10 mouse cellular contexts compared by ENCODE assay signal in the genomic region with DNA sequence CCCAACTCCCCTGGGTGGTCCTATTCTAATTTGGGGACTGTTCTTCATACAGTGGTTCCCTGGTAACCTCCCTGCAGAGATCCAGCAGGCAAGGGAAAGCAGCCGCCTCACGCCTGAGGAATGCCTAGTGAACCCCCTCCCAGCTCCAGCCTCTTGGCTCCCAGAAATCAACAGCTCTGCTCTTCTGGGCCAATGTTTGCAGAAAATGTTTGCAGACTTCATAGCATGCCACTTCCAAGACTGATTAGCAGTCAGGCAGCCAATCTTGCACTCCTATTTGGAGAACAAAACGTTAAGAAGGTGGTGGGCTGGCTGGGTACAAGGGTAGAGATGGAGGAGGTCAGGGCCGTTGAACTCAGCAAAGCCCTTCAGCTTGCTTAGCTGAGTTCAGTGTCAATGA.
A peak's percentile ranks its signal among the peaks of the same experiment; 100 is the strongest.
DNase-seq lines count a peak whose midpoint lies in the region; ATAC-seq and TF ChIP-seq lines count a peak whose summit lies in the region.
"Had no signal": no experiment of that assay in that cellular context is flagged by ENCODE, and none has a peak within 500 bp of the region (broad histone marks: within the 10 kb centered on the region; RNA-seq: fewer than 3 reads in every experiment).

No protein-coding gene starts in this region.

- no peaks in the 10 kb centered on the region for H3K27me3 ChIP-seq in liver, postnatal 0 days (ENCODE audit: insufficient read depth, low read length)
- no peaks in the 10 kb centered on the region; the same call in 1 of the 2 replicates for H3K27me3 ChIP-seq in liver, embryonic 11.5 days (replicated peaks; ENCODE audit: control insufficient read depth, insufficient read depth, low read length)
- H3K27me3 ChIP-seq in lung, embryonic 15.5 days = no peaks in the 10 kb centered on the region

- peaks cover 10% of the 10 kb centered on the region for H3K4me1 ChIP-seq in liver, postnatal 0 days (ENCODE audit: insufficient read depth)
- H3K4me1 ChIP-seq in liver, embryonic 11.5 days (replicated peaks; ENCODE audit: control insufficient read depth, insufficient read depth, low read length) = no peaks in the 10 kb centered on the region; the same call in 1 of the 2 replicates
- peaks cover 28% of the 10 kb centered on the region for H3K4me1 ChIP-seq in lung, embryonic 15.5 days
- H3K4me1 ChIP-seq: midbrain, embryonic 12.5 days had no signal

- ATAC-seq in liver, postnatal 0 days = no peak
- no peak for ATAC-seq in liver, embryonic 11.5 days (replicated peaks; ENCODE audit: low FRiP score)
- ATAC-seq in lung, embryonic 15.5 days (ENCODE audit: borderline replicate concordance, extremely low read depth, low FRiP score, low TSS enrichment) = peak; percentile 85

- H3K36me3 ChIP-seq in liver, postnatal 0 days (replicated peaks; ENCODE audit: insufficient read depth, low read length) = no peaks in the 10 kb centered on the region
- no peaks in the 10 kb centered on the region for H3K36me3 ChIP-seq in liver, embryonic 11.5 days (ENCODE audit: control insufficient read depth, insufficient read depth, low read length)
- no peaks in the 10 kb centered on the region for H3K36me3 ChIP-seq in lung, embryonic 15.5 days
- H3K36me3 ChIP-seq: midbrain, embryonic 12.5 days had no signal

- H3K4me2 ChIP-seq in liver, postnatal 0 days (ENCODE audit: low read depth, low read length) = no peak overlapping the region
- no peak overlapping the region for H3K4me2 ChIP-seq in liver, embryonic 11.5 days
- no peak overlapping the region for H3K4me2 ChIP-seq in lung, embryonic 15.5 days
- H3K4me2 ChIP-seq: midbrain, embryonic 12.5 days had no signal

- H3K9ac ChIP-seq in liver, postnatal 0 days (replicated peaks) = no peak overlapping the region
- H3K9ac ChIP-seq in liver, embryonic 11.5 days (ENCODE audit: low read depth, low read length) = no peak overlapping the region
- no peak overlapping the region for H3K9ac ChIP-seq in lung, embryonic 15.5 days
- H3K9ac ChIP-seq: midbrain, embryonic 12.5 days had no signal

- peak; percentile 8 to 34 for DNase-seq in adrenal gland, adult (ENCODE audit: inconsistent age in 2 of 2, low spot score in 1 of 2)
- no peak for DNase-seq in adrenal gland, postnatal 25 days
- no peak for DNase-seq in liver, postnatal 0 days
- DNase-seq in liver, embryonic 11.5 days (ENCODE audit: low spot score) = no peak
- no peak for DNase-seq in cerebellum, postnatal 4 days (ENCODE audit: low spot score in 2 of 2)
- DNase-seq in left cerebral cortex, adult 11 months (ENCODE audit: low spot score) = no peak
- no peak for DNase-seq in layer of hippocampus, postnatal 14 days (ENCODE audit: low spot score in 2 of 2)
- DNase-seq: spleen, adult 18-20 months had no signal

- H3K9me3 ChIP-seq in liver, postnatal 0 days (ENCODE audit: low read length) = no peaks in the 10 kb centered on the region
- H3K9me3 ChIP-seq in liver, embryonic 11.5 days (ENCODE audit: control insufficient read depth, low read length) = no peaks in the 10 kb centered on the region
- H3K9me3 ChIP-seq in lung, embryonic 15.5 days = no peaks in the 10 kb centered on the region
- H3K9me3 ChIP-seq: midbrain, embryonic 12.5 days had no signal

- no peak for TF ChIP-seq CTCF in liver, postnatal 0 days (IDR thresholded peaks at IDR 0.05; ENCODE audit: low read depth)

- TF ChIP-seq EP300 in liver, postnatal 0 days (IDR thresholded peaks at IDR 0.05; ENCODE audit: low read depth) = no peak

- 47% methylated on average over 4 of the region's 4 CpGs for WGBS in liver, postnatal 0 days (ENCODE audit: insufficient replicate concordance)
- 38% methylated on average over 4 of the region's 4 CpGs for WGBS in liver, embryonic 11.5 days
- 41% methylated on average over 4 of the region's 4 CpGs for WGBS in lung, embryonic 15.5 days

- peak overlapping the region; percentile 67; the same call in 1 of the 2 replicates for H3K27ac ChIP-seq in liver, postnatal 0 days (ENCODE audit: low read depth)
- no peak overlapping the region for H3K27ac ChIP-seq in liver, embryonic 11.5 days (ENCODE audit: low read depth, low read length)
- peak overlapping the region; percentile 84 for H3K27ac ChIP-seq in lung, embryonic 15.5 days
- H3K27ac ChIP-seq: midbrain, embryonic 12.5 days had no signal

- no peak overlapping the region for H3K4me3 ChIP-seq in liver, postnatal 0 days (ENCODE audit: low read depth, low read length)
- H3K4me3 ChIP-seq in liver, embryonic 11.5 days (ENCODE audit: low read depth, low read length) = no peak overlapping the region
- H3K4me3 ChIP-seq in lung, embryonic 15.5 days = no peak overlapping the region
- H3K4me3 ChIP-seq: midbrain, embryonic 12.5 days had no signal

Comparison
In these comparisons a context has a peak if more than half of its experiments do, and no peak if none do; other contexts are left out.
1. DNase-seq: peak in adrenal gland, adult (2 of 2); none in adrenal gland, postnatal 25 days (single experiment), liver, postnatal 0 days (single experiment), liver, embryonic 11.5 days (single experiment), cerebellum, postnatal 4 days (0 of 2), left cerebral cortex, adult 11 months (single experiment) and layer of hippocampus, postnatal 14 days (0 of 2).